Mouse (Mus musculus): ENCODE measurements around the gene Edil3.
A peak's percentile ranks its signal among the peaks of the same experiment; 100 is the strongest.

Gene Edil3

GRCm38 (mm10) chr13:89253990-89254642 lies 432.8 kb downstream of the Edil3 start:
- DNase-seq (ENCODE audit: low spot score), result no peak

DNA sequence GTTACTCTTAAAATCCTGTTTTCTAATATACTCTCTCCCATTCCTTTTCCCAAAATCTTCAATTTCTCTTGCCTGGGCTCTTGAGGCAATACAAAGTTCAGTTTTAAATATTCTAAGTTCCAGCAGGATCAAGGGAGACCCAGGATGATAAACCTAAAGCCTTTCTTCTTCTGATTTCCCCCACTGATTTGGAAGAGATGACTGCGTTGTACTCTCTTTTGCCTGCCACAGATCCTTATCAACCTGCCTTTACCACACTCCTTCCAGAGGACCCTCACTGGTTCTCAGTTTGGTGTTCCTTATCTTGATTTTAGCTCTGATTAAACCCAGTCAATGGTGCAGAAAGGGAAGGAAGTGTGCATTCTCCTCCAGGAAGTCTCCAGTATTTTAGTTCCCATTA lies 435.6 kb downstream of the Edil3 start:
- no peak for DNase-seq (ENCODE audit: low spot score)

DNA sequence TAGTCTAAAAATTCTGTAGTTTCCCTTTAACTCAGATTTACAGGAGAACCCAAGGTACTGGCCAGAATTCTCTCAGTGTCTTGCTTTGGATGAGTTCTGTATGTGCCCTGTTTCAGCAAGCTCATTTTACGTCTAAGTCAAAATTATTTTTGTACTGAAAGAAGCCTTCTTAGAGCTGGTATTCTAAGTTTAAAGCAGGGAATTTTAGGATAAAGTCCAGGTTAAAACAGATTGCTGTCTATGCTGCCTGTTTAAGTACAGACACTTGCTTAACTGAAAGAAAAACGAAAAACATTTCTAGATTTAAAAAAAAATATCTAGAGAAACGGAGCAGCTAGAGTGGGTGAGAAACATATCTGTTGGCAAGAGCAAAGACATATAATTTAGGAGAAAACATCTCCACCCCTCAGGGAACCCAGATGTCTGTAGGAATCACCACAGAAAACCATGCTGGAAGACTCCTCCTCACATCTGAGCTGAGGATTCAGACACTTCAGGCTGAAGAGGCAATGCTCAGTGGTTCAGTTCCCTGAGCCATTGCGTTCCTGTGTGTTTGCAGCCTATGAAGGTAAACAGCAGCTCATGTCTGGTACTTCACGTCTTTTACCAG lies 465.5 kb downstream of the Edil3 start:
- no peak for DNase-seq (ENCODE audit: low spot score)

GRCm38 (mm10) chr13:89288201-89288600 lies 466.9 kb downstream of the Edil3 start:
- DNase-seq (ENCODE audit: low spot score), result peak; percentile 10

GRCm38 (mm10) chr13:89321155-89321554 lies 499.9 kb downstream of the Edil3 start:
- DNase-seq (ENCODE audit: low spot score), result no peak

GRCm38 (mm10) chr13:89324282-89324681 lies 503.0 kb downstream of the Edil3 start:
- DNase-seq (ENCODE audit: low spot score), result no peak

DNA sequence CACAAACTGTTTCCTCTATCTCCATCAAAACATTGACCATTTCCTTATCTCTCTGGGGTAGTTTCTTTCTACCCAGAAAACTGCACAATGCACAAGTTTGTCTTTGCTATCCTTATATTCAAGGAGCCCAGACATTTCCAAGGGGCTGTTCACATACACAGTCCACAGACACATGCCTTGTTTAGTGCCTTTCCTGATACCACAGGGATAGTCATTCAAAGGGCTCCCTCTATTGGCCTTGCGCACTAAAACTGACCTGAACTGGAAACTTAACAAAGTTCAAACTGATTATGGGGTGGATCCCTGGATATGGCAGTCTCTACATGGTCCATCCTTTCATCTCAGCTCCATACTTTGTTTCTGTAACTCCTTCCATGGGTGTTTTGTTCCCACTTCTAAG lies 513.2 kb downstream of the Edil3 start:
- DNase-seq (ENCODE audit: low spot score), result peak; percentile 69

DNA sequence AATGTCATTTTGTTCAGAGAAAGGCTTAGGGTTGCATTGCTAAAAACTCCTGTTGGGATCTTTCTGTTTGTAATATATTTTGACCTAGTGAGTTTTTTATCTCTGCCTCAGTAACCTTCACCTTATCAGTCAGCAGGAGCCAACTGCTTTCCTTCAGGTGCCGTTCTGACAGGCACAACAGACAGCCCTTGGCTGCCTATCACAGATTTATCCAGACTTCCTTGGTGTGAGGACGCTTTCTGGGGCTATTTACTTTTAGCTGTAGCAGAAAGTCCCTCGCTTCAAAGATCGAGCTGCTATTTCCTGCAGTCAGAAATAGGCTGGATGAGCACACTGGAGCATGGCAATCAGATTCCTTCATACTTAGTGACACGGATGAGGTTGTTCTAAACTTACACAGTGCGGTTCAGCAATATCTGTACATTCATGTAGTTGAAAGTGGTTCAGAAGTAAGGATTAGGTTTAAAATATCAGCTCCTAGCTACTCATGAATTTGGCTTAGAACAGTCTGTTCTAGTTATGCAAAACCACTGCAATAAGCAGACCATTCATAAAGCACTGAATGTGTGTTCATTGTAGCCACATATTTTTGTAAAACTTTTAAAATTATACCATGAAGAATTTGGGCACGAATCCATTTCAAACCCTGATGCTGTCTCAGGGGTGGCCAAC lies 514.8 kb downstream of the Edil3 start:
- no peak for DNase-seq (ENCODE audit: low spot score)

DNA sequence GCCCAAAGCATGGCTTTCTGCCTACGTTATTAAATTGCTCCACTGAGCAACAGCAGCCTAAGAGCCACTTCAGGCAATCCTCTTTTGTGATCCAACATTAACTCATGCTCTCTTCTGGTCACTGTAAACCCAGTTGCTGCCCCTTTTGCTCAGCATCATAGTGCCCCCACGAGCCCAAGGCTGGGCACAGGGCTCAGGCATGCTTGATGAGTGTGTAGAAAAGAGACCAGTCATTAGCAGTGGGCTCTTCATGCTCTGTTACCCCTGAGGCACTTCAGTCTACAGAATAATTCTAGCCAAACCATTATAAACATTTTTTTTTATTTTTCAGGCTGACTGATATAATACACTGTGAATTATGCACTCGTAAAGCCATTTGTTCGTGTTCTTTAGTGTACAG lies 517.8 kb downstream of the Edil3 start:
- no peak for DNase-seq (ENCODE audit: low spot score)

GRCm38 (mm10) chr13:89339776-89340175 lies 518.5 kb downstream of the Edil3 start:
- DNase-seq (ENCODE audit: low spot score), result no peak

- DNase-seq (ENCODE audit: low spot score), result no peak
These were observed 534.0 kb downstream of the Edil3 start for GRCm38 (mm10) chr13:89355234-89355633.

DNA sequence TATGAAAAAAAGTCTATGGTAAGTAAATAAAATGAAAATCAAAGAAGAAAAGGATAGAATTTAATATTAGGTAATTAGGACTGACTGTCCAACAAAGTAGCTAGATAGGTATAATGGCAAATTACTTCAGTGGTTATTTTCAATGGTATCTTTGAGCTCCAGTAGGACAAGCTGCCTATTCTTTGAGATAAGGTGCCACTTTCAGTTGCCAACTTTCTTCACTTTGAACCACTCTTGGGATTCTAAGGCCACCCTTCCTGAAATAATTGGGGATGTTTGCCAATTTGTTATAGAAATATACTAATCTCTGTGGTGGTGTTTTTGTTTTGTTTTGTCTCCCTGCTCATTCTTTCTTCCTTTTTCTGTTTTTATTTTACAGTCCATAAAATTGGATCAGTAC lies 537.1 kb downstream of the Edil3 start:
- DNase-seq (ENCODE audit: low spot score), result no peak

DNA sequence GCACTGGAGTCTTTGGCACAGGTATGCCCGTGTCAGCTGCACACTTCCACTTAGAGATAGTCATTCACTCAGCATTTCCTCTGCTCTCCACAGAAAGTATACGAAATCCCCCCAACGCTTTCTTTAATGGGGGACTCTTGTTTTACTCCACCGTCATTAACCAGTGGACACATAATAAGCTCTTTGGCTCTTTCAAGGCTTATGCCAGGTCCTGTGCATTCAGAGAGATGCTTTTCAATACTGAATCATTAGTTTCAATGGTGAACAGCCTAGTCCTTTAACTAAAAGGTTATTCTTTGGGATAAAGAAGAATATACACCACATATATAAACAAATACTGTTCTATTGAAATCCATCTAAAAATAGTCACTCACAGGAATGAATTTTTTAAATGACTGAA lies 541.0 kb downstream of the Edil3 start:
- no peak for DNase-seq (ENCODE audit: low spot score)

GRCm38 (mm10) chr13:89371253-89371652 lies 550.0 kb downstream of the Edil3 start:
- no peak for DNase-seq (ENCODE audit: low spot score)

- no peak for DNase-seq (ENCODE audit: low spot score)
These were observed 550.5 kb downstream of the Edil3 start for GRCm38 (mm10) chr13:89371656-89372240.

Data from embryo, embryonic 10 days (tissue).